ENCODE assay signal across 25 mouse cellular contexts in the genomic region with DNA sequence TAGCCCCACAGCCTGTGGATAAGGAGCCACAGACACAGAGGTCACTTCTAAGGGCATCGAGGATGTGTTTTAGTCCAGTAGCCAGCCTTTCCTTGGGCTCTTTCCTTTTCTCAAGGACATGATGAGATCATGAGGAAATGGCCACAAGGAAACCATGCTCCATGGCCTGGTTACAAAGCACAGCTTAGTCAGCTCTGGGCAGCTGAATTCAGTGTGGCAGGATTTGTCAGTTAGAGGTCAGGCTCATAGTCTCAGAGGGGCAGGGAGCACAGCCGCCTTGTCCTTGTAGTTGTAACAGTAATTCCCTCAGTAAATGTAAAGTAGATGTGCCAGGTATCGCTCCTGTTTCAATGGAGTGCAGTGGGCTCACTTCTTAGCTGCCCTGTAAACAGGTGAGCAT.
"Had no signal": no experiment of that assay in that cellular context is flagged by ENCODE, and none has a peak within 500 bp of the region (broad histone marks: within the 10 kb centered on the region; RNA-seq: fewer than 3 reads in every experiment).

No protein-coding gene starts in this region.

- H3K4me1 ChIP-seq: hindbrain, embryonic 13.5 days; hindbrain, embryonic 15.5 days; kidney, embryonic 15.5 days; limb, embryonic 12.5 days; liver, embryonic 13.5 days had no signal

- H3K36me3 ChIP-seq: heart, embryonic 12.5 days; hindbrain, embryonic 13.5 days; hindbrain, embryonic 15.5 days; kidney, embryonic 15.5 days; limb, embryonic 12.5 days; liver, embryonic 13.5 days had no signal

- ATAC-seq: hindbrain, postnatal 0 days; intestine, embryonic 16.5 days had no signal

- H3K9ac ChIP-seq: heart, embryonic 12.5 days; hindbrain, embryonic 13.5 days; hindbrain, embryonic 15.5 days; kidney, embryonic 15.5 days; limb, embryonic 12.5 days; liver, embryonic 13.5 days had no signal

- H3K4me2 ChIP-seq: heart, embryonic 12.5 days; hindbrain, embryonic 13.5 days; hindbrain, embryonic 15.5 days; kidney, embryonic 15.5 days; limb, embryonic 12.5 days; liver, embryonic 11.5 days; liver, embryonic 13.5 days had no signal

- H3K4me3 ChIP-seq: gastrocnemius, adult 2 months; heart, embryonic 12.5 days; hindbrain, embryonic 13.5 days; hindbrain, embryonic 15.5 days; kidney, embryonic 15.5 days; limb, embryonic 12.5 days; liver, embryonic 13.5 days had no signal

- H3K27me3 ChIP-seq: heart, embryonic 12.5 days; hindbrain, embryonic 13.5 days; hindbrain, embryonic 15.5 days; kidney, embryonic 15.5 days; limb, embryonic 12.5 days; liver, embryonic 13.5 days had no signal

- DNase-seq: gastrocnemius, adult 2 months; gastrocnemius, postnatal 10 days; gastrocnemius, postnatal 25 days; heart, adult 18-20 months; heart, postnatal 14 days; heart, postnatal 36 days; kidney, adult 11 months; kidney, adult 2 months; kidney, adult 9 months; kidney, postnatal 14 days; kidney, postnatal 36 days; layer of hippocampus, adult 9-11 months; layer of hippocampus, postnatal 36 days; left cerebral cortex, postnatal 4 days; liver; liver, embryonic 13.5 days had no signal

- H3K9me3 ChIP-seq: heart, embryonic 12.5 days; hindbrain, embryonic 13.5 days; hindbrain, embryonic 15.5 days; kidney, embryonic 15.5 days; limb, embryonic 12.5 days; liver, embryonic 13.5 days had no signal

- H3K27ac ChIP-seq: gastrocnemius, adult 2 months; hindbrain, embryonic 13.5 days; hindbrain, embryonic 15.5 days; hindbrain, postnatal 0 days; kidney, embryonic 15.5 days; kidney, postnatal 0 days; limb, embryonic 12.5 days; liver, embryonic 13.5 days had no signal
